Comparison of ENCODE assay signal across 19 mouse cellular contexts in the genomic region with DNA sequence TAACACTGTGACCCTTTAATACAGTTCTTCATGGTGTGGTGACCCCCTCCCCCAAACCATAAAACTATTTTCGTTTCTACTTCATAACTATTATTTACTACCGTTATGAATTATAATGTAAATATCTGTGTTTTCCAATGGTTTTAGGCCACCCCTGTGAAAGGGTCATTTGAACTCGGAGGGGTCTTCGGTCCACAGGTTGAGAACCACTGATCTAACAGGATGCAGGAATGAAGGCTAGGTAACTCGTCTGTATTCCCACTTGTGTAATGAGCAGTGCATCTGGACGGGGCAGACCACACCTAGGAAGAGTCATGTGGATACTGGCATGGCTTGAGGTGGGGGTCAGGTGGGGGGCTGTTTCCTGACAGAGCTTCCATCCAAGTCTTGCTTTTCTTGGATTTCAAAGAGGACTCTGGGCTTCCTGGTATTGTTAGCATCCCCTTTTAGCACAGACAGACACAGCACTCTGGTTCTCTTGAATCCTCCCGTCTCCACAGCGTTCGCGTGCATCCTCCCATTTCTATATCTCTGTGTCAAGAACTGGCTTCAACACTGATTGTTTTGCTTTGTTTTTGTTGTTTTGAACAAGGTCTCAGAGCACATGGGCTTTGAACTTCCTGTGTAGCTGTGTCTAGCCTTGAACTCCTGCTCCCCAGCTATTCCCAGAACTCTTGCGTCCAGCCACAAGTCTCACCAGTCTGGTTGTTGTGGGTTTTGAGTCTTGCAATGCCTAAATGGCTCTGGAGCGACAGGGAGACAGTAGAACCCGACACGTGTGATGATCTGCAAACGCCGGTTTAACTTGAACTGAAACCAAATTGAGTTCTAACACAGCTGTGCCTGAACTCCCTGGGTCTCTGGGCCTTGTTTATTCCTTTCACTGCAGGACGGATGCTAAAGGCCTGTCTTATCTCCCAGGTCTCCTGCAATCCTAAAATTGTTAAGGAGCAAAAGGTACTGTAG.
DNase-seq lines count a peak whose midpoint lies in the region; ATAC-seq and TF ChIP-seq lines count a peak whose summit lies in the region.
"Had no signal": no experiment of that assay in that cellular context is flagged by ENCODE, and none has a peak within 500 bp of the region (broad histone marks: within the 10 kb centered on the region; RNA-seq: fewer than 3 reads in every experiment).

No protein-coding gene starts in this region.

- no peak overlapping the region for H3K4me2 ChIP-seq in kidney, postnatal 0 days (ENCODE audit: low read length)
- H3K4me2 ChIP-seq in stomach, embryonic 15.5 days = no peak overlapping the region
- H3K4me2 ChIP-seq in stomach, postnatal 0 days (replicated peaks; ENCODE audit: low read depth) = no peak overlapping the region
- no peak overlapping the region for H3K4me2 ChIP-seq in liver, postnatal 0 days (ENCODE audit: low read depth, low read length)
- no peak overlapping the region for H3K4me2 ChIP-seq in hindbrain, postnatal 0 days (ENCODE audit: low read depth, low read length)
- H3K4me2 ChIP-seq: embryonic facial prominence, embryonic 15.5 days; forebrain, embryonic 12.5 days; hindbrain, embryonic 15.5 days; limb, embryonic 12.5 days had no signal

- H3K9ac ChIP-seq in kidney, postnatal 0 days (ENCODE audit: low read depth, low read length) = no peak overlapping the region
- H3K9ac ChIP-seq in stomach, embryonic 15.5 days = no peak overlapping the region
- H3K9ac ChIP-seq in stomach, postnatal 0 days (ENCODE audit: low read length) = no peak overlapping the region
- no peak overlapping the region for H3K9ac ChIP-seq in liver, postnatal 0 days (replicated peaks)
- H3K9ac ChIP-seq in hindbrain, postnatal 0 days (replicated peaks; ENCODE audit: low read length) = no peak overlapping the region
- H3K9ac ChIP-seq: embryonic facial prominence, embryonic 15.5 days; forebrain, embryonic 12.5 days; hindbrain, embryonic 15.5 days; limb, embryonic 12.5 days had no signal

- peak overlapping the region; percentile 29; the same call in 1 of the 2 replicates for H3K27ac ChIP-seq in heart, embryonic 10.5 days
- H3K27ac ChIP-seq in kidney, postnatal 0 days = no peak overlapping the region
- H3K27ac ChIP-seq in stomach, embryonic 15.5 days = 0 out of 2 replicates have a peak overlapping the region, but pooled peaks have one; percentile 22
- no peak overlapping the region for H3K27ac ChIP-seq in stomach, postnatal 0 days (replicated peaks)
- peak overlapping the region; percentile 82 for H3K27ac ChIP-seq in liver, postnatal 0 days (ENCODE audit: low read depth)
- no peak overlapping the region for H3K27ac ChIP-seq in hindbrain, postnatal 0 days
- H3K27ac ChIP-seq: embryonic facial prominence, embryonic 15.5 days; forebrain, embryonic 12.5 days; hindbrain, embryonic 15.5 days; layer of hippocampus, adult 2 months; left cerebral cortex, adult 2 months; limb, embryonic 12.5 days had no signal

- TF ChIP-seq CTCF in kidney, postnatal 0 days (IDR thresholded peaks at IDR 0.05; ENCODE audit: low read depth) = no peak
- no peak for TF ChIP-seq CTCF in stomach, postnatal 0 days (IDR thresholded peaks at IDR 0.05; ENCODE audit: low read depth)
- no peak for TF ChIP-seq CTCF in liver, postnatal 0 days (IDR thresholded peaks at IDR 0.05; ENCODE audit: low read depth)
- no peak for TF ChIP-seq CTCF in hindbrain, postnatal 0 days (IDR thresholded peaks at IDR 0.05; ENCODE audit: low read depth)

- WGBS in heart, embryonic 10.5 days = 78% methylated on average over 17 of the region's 17 CpGs
- 75% methylated on average over 17 of the region's 17 CpGs for WGBS in kidney, postnatal 0 days
- WGBS in stomach, embryonic 15.5 days = 74% methylated on average over 17 of the region's 17 CpGs
- WGBS in stomach, postnatal 0 days = 74% methylated on average over 17 of the region's 17 CpGs
- WGBS in liver, postnatal 0 days (ENCODE audit: insufficient replicate concordance) = 77% methylated on average over 17 of the region's 17 CpGs
- 85% methylated on average over 17 of the region's 17 CpGs for WGBS in hindbrain, postnatal 0 days

- no peaks in the 10 kb centered on the region for H3K9me3 ChIP-seq in heart, embryonic 10.5 days
- no peaks in the 10 kb centered on the region for H3K9me3 ChIP-seq in kidney, postnatal 0 days (replicated peaks; ENCODE audit: low read length)
- no peaks in the 10 kb centered on the region for H3K9me3 ChIP-seq in stomach, embryonic 15.5 days
- H3K9me3 ChIP-seq in stomach, postnatal 0 days (ENCODE audit: control insufficient read depth, low read length) = no peaks in the 10 kb centered on the region
- no peaks in the 10 kb centered on the region for H3K9me3 ChIP-seq in liver, postnatal 0 days (ENCODE audit: low read length)
- no peaks in the 10 kb centered on the region for H3K9me3 ChIP-seq in hindbrain, postnatal 0 days (ENCODE audit: low read length)
- H3K9me3 ChIP-seq: embryonic facial prominence, embryonic 15.5 days; forebrain, embryonic 12.5 days; hindbrain, embryonic 15.5 days; limb, embryonic 12.5 days had no signal

- H3K4me3 ChIP-seq in heart, embryonic 10.5 days = no peak overlapping the region
- no peak overlapping the region for H3K4me3 ChIP-seq in kidney, postnatal 0 days (replicated peaks; ENCODE audit: low read depth, low read length)
- no peak overlapping the region for H3K4me3 ChIP-seq in stomach, embryonic 15.5 days (replicated peaks)
- H3K4me3 ChIP-seq in stomach, postnatal 0 days (ENCODE audit: low read depth, low read length) = no peak overlapping the region
- no peak overlapping the region for H3K4me3 ChIP-seq in liver, postnatal 0 days (ENCODE audit: low read depth, low read length)
- H3K4me3 ChIP-seq in hindbrain, postnatal 0 days (ENCODE audit: low read length) = no peak overlapping the region
- H3K4me3 ChIP-seq: embryonic facial prominence, embryonic 15.5 days; forebrain, embryonic 12.5 days; hindbrain, embryonic 15.5 days; layer of hippocampus, adult 2 months; left cerebral cortex, adult 2 months; limb, embryonic 12.5 days; myocyte had no signal

- H3K36me3 ChIP-seq in heart, embryonic 10.5 days = no peaks in the 10 kb centered on the region
- no peaks in the 10 kb centered on the region for H3K36me3 ChIP-seq in kidney, postnatal 0 days (ENCODE audit: insufficient read depth, low read length)
- H3K36me3 ChIP-seq in stomach, embryonic 15.5 days = no peaks in the 10 kb centered on the region
- no peaks in the 10 kb centered on the region for H3K36me3 ChIP-seq in stomach, postnatal 0 days (ENCODE audit: control insufficient read depth, insufficient read depth, low read length)
- no peaks in the 10 kb centered on the region for H3K36me3 ChIP-seq in liver, postnatal 0 days (replicated peaks; ENCODE audit: insufficient read depth, low read length)
- no peaks in the 10 kb centered on the region for H3K36me3 ChIP-seq in hindbrain, postnatal 0 days (ENCODE audit: insufficient read depth, low read length)
- H3K36me3 ChIP-seq: embryonic facial prominence, embryonic 15.5 days; forebrain, embryonic 12.5 days; hindbrain, embryonic 15.5 days; limb, embryonic 12.5 days had no signal

- H3K4me1 ChIP-seq in heart, embryonic 10.5 days = peaks cover 29% of the 10 kb centered on the region
- H3K4me1 ChIP-seq in kidney, postnatal 0 days (replicated peaks; ENCODE audit: insufficient read depth, low read length) = no peaks in the 10 kb centered on the region; the same call in 1 of the 2 replicates
- no peaks in the 10 kb centered on the region for H3K4me1 ChIP-seq in stomach, embryonic 15.5 days
- no peaks in the 10 kb centered on the region for H3K4me1 ChIP-seq in stomach, postnatal 0 days (replicated peaks; ENCODE audit: control insufficient read depth, insufficient read depth)
- H3K4me1 ChIP-seq in liver, postnatal 0 days (ENCODE audit: insufficient read depth) = peaks cover 50% of the 10 kb centered on the region
- H3K4me1 ChIP-seq in hindbrain, postnatal 0 days (ENCODE audit: insufficient read depth, low read length) = no peaks in the 10 kb centered on the region
- H3K4me1 ChIP-seq: embryonic facial prominence, embryonic 15.5 days; hindbrain, embryonic 15.5 days had no signal

- ATAC-seq in kidney, postnatal 0 days (replicated peaks; ENCODE audit: low FRiP score, low read depth) = 0 out of 2 replicates have a peak, but pooled peaks have one; percentile 23
- ATAC-seq in stomach, embryonic 15.5 days (ENCODE audit: insufficient read depth, low FRiP score, low read depth) = no peak
- no peak for ATAC-seq in stomach, postnatal 0 days (ENCODE audit: low FRiP score, low TSS enrichment)
- ATAC-seq in liver, postnatal 0 days = peak; percentile 13; the same call in 1 of the 2 replicates
- no peak for ATAC-seq in hindbrain, postnatal 0 days

- no peak for DNase-seq in heart, embryonic 10.5 days (ENCODE audit: low spot score)
- DNase-seq in heart, postnatal 4 days = no peak
- peak; percentile 29 for DNase-seq in kidney, postnatal 0 days (ENCODE audit: low spot score)
- DNase-seq in kidney, adult 11 months = no peak
- DNase-seq in stomach, postnatal 0 days (ENCODE audit: low spot score) = no peak
- no peak for DNase-seq in liver, postnatal 0 days
- DNase-seq in hindbrain, postnatal 0 days (ENCODE audit: low spot score) = no peak
- DNase-seq: adrenal gland, adult 8-10 months; cerebellum, adult 2 months; lung, postnatal 14 days; thymus, adult 18-20 months had no signal

- H3K27me3 ChIP-seq in heart, embryonic 10.5 days (ENCODE audit: insufficient read depth, poor library complexity, severe bottlenecking) = no peaks in the 10 kb centered on the region
- no peaks in the 10 kb centered on the region for H3K27me3 ChIP-seq in kidney, postnatal 0 days (ENCODE audit: insufficient read depth, low read length)
- H3K27me3 ChIP-seq in stomach, embryonic 15.5 days (replicated peaks) = no peaks in the 10 kb centered on the region
- H3K27me3 ChIP-seq in stomach, postnatal 0 days (ENCODE audit: control insufficient read depth, insufficient read depth, low read length) = no peaks in the 10 kb centered on the region
- no peaks in the 10 kb centered on the region for H3K27me3 ChIP-seq in liver, postnatal 0 days (ENCODE audit: insufficient read depth, low read length)
- no peaks in the 10 kb centered on the region for H3K27me3 ChIP-seq in hindbrain, postnatal 0 days (ENCODE audit: insufficient read depth, low read length)
- H3K27me3 ChIP-seq: embryonic facial prominence, embryonic 15.5 days; forebrain, embryonic 12.5 days; hindbrain, embryonic 15.5 days; limb, embryonic 12.5 days had no signal

- TF ChIP-seq EP300 in stomach, postnatal 0 days (optimal IDR thresholded peaks at IDR 0.05) = no peak
- TF ChIP-seq EP300 in liver, postnatal 0 days (IDR thresholded peaks at IDR 0.05; ENCODE audit: low read depth) = no peak

Comparison
In these comparisons a context has a peak if more than half of its experiments do, and no peak if none do; other contexts are left out.
1. H3K27ac ChIP-seq: peak in heart, embryonic 10.5 days (single experiment), stomach, embryonic 15.5 days (single experiment) and liver, postnatal 0 days (single experiment); none in kidney, postnatal 0 days (single experiment), stomach, postnatal 0 days (single experiment) and hindbrain, postnatal 0 days (single experiment).
2. ATAC-seq: peak in kidney, postnatal 0 days (single experiment) and liver, postnatal 0 days (single experiment); none in stomach, embryonic 15.5 days (single experiment), stomach, postnatal 0 days (single experiment) and hindbrain, postnatal 0 days (single experiment).